Mouse (Mus musculus) brown adipose tissue, adult 24 weeks (tissue): ENCODE data around the gene Gpr153. TPM values are rescaled to one million over a fixed set of nuclear protein-coding genes. Genes with fewer than 3 reads are reported as not detected.

Experiments used
- H3K27ac ChIP-seq: fragments of 200-500 bp; replicated peaks from 2 replicates; pipeline ENCODE4 v1.5.1; 2012; ENCODE audit warnings: low read depth, mild to moderate bottlenecking, low read length
- H3K4me1 ChIP-seq: fragments of 200-500 bp; 2 replicates; pipeline ENCODE4 v1.6.1; 2012; ENCODE audit warnings: low read length, mixed read lengths; ENCODE audit not compliant: control insufficient read depth, insufficient read depth, insufficient read length
- H3K4me3 ChIP-seq: fragments of 200-500 bp; 2 replicates; pipeline ENCODE4 v1.5.1; 2012; ENCODE audit warnings: low read depth, mild to moderate bottlenecking, low read length, moderate library complexity; ENCODE audit not compliant: insufficient read depth
- polyA plus RNA-seq: library from polyadenylated mRNA; stranded (reverse); fragments of >200 nt; gene quantifications from 2 replicates; pipeline ENCODE4 v1.2.4, GENCODE M21; 2012; ENCODE audit not compliant: missing spikeins, insufficient read depth, insufficient read length

Gpr153 gene
- polyA plus RNA-seq, 1 experiment = 4.3 TPM

GRCm38 (mm10) chr4:152272449-152273049 is 1.5 kb upstream of the Gpr153 start:
- Histone ChIP-seq H3K27ac (peak overlapping the region; percentile 26), H3K4me1 (peaks cover 2% of the 10 kb centered on the region; the same call in 1 of the 2 replicates)

DNA sequence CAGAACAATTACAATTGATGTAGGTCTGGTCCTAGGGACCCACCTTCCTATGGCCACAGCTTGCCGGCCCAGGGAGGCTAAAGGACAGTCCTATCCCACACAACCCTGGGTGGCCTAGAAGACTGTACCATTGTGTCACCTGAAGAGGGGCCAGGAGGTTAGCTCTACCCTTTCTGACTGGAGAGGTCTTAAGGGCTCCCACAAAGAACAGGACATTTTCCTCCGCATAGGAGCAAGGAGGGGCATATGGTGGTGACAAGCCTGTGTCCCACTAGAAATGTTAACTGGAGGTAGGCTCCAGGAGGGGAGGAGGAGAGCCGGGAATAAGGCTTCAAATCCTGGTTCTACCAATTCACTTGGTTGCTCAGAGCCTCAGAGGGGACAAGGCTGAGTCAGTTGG is 841 bp upstream of the Gpr153 start:
- Histone ChIP-seq H3K4me1 (no peaks in the 10 kb centered on the region), H3K4me3 (no peak overlapping the region), H3K27ac (peak overlapping the region; percentile 26)

More at GRCm38 (mm10) chr4:152272449-152273049, 1.5 kb upstream of the Gpr153 start:
- H3K4me3 ChIP-seq = no peak overlapping the region

DNA sequence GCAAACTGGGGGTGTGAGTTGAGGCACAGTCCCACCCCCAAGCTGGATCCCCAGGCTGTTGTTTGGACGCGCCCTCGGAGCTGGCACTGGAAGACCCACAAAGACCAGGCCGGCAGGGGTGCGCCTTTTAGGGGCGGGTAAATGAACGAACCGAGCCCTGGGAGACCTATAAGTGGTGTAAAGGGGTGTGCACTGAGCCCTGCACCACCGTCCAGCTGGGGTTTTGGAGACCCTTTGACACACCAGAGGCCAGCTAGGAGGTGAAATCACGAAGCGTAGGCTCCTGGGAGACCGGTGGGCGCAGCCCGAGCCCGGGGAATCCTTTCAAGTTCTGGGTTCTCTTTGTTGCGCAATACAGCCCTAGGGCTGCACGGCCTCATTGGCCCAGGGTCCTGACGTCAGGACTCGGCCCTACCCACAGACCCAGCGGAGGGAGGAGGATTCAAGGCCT is 674 bp downstream of the Gpr153 start:
- Histone ChIP-seq H3K27ac (no peak overlapping the region), H3K4me3 (peak overlapping the region; percentile 51), H3K4me1 (no peaks in the 10 kb centered on the region)

DNA sequence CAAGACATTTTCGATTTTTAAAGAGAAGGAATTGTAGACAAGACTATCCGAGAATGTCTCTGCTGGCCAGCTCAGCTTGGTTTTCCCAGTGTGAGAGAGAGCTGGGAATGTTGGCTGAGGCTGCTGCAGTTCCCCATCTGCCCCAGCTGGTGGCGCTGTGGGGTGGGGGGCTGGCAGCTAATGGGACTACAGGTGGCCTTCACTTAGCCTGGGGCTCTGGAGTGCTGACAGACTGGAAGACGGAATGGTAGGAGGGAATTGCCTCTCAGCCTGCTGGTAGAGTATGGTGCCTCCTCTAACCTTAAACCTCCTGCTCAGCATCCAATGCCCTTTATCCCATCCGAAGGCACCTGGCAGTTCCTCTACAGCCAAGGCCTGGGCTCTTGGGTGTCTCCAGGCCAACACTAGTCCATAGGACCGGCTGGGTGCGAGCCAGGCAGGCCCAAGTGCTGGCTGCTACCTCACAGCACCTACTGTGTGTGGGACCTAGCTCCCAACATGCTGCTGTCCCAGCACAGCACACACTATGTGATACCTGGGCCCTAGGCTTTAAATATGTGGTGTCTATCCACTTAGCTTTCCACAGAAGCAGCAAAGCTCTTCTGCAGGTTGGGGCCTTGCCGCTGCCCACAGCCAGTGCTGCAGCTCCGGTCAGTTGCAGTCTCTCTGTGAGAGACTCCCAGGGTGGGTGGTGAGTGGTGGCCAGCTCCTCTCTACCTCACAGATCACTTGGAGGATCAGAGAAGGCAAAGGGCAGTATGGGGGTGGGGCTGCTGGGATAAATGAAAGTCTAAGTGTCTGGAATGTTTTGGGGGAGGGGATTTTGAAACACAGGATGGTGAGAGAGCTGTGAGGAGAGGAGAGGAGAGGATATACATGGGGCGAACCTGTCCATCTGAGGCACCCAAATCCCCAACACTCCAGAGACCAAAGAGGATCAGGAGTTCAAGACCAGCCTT is 2.6 kb downstream of the Gpr153 start:
- no peak overlapping the region for H3K4me3 ChIP-seq
- H3K4me1 ChIP-seq = no peaks in the 10 kb centered on the region

GRCm38 (mm10) chr4:152277916-152278315 is 3.9 kb downstream of the Gpr153 start:
- H3K4me3 ChIP-seq = no peak overlapping the region
- no peaks in the 10 kb centered on the region for H3K4me1 ChIP-seq
- no peak overlapping the region for H3K27ac ChIP-seq

More for the DNA sequence above, 2.6 kb downstream of the Gpr153 start:
- H3K27ac ChIP-seq = no peak overlapping the region

DNA sequence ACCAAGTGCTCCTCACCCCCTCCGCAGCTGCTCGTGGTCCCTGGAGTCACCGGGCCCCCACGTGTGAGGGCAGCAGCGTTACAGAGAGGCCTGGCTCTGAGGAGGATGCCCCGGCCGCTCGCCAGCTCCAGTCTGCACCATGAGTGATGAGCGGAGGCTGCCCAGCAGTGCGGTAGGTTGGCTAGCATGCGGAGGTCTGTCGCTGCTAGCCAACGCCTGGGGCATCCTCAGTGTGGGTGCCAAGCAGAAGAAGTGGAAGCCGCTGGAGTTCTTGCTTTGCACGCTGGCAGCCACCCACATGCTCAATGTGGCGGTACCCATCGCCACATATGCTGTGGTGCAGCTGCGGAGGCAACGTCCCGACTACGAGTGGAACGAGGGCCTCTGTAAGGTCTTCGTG is 5.0 kb downstream of the Gpr153 start:
- Histone ChIP-seq H3K4me1 (no peaks in the 10 kb centered on the region), H3K27ac (no peak overlapping the region), H3K4me3 (no peak overlapping the region)

GRCm38 (mm10) chr4:152281601-152282000 is 7.6 kb downstream of the Gpr153 start:
- Histone ChIP-seq H3K4me1 (no peaks in the 10 kb centered on the region), H3K4me3 (no peak overlapping the region), H3K27ac (no peak overlapping the region)

DNA sequence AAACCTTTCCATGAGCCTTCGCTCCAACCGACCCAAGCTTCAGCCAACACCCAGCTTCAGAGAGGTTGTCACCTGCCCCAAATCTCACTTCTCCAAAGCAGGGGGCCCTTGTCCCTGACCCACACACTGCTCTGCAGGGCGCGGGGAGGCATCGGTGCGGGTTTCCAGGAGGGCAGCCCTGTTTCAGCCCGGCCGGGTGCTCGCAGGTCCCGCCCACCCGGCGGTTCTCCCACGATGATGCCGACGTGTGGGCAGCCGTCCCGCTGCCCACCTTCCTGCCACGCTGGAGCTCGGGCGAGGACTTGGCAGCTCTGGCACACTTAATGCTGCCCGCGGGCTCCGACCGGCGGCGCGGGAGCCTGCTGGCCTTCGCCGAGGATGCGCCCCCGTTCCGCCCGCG is 8.7 kb downstream of the Gpr153 start:
- Histone ChIP-seq H3K4me1 (no peaks in the 10 kb centered on the region), H3K27ac (no peak overlapping the region), H3K4me3 (peak overlapping the region; percentile 32; the same call in 1 of the 2 replicates)

- Histone ChIP-seq H3K4me3 (peak overlapping the region; percentile 32; the same call in 1 of the 2 replicates), H3K27ac (no peak overlapping the region), H3K4me1 (no peaks in the 10 kb centered on the region)
These were observed 9.3 kb downstream of the Gpr153 start for GRCm38 (mm10) chr4:152283186-152283950.

DNA sequence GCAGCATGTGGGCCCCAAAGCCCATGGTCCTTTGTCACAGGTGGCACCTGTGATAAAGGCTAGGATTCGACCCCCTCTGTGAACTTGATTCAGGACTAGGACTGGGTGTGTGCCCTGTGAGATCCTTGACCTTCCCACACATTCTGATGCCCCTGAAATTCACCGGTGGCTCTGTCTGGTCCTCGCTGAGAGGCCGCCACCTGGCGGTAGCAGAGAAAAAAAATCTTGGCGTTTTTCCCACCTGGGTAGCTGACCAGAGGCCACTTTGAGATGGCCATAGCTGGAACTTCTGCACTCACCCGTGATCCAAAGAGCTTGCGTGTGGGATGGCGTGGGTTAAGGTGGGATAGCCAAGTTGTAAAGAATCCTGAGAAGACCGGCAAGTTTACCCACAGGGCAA is 11.5 kb downstream of the Gpr153 start:
- no peak overlapping the region for H3K27ac ChIP-seq
- H3K4me1 ChIP-seq = no peaks in the 10 kb centered on the region
- H3K4me3 ChIP-seq = no peak overlapping the region

GRCm38 (mm10) chr4:152286183-152286582 is 12.2 kb downstream of the Gpr153 start:
- H3K4me1 ChIP-seq = no peaks in the 10 kb centered on the region
- no peak overlapping the region for H3K27ac ChIP-seq
- H3K4me3 ChIP-seq = no peak overlapping the region

- H3K4me1 ChIP-seq = no peaks in the 10 kb centered on the region
- H3K4me3 ChIP-seq = no peak overlapping the region
- H3K27ac ChIP-seq = no peak overlapping the region
These were observed 12.9 kb downstream of the Gpr153 start for GRCm38 (mm10) chr4:152286887-152287286.

- no peak overlapping the region for H3K4me3 ChIP-seq
- no peak overlapping the region for H3K27ac ChIP-seq
- no peaks in the 10 kb centered on the region for H3K4me1 ChIP-seq
These were observed 13.5 kb downstream of the Gpr153 start for GRCm38 (mm10) chr4:152287317-152288120.

DNA sequence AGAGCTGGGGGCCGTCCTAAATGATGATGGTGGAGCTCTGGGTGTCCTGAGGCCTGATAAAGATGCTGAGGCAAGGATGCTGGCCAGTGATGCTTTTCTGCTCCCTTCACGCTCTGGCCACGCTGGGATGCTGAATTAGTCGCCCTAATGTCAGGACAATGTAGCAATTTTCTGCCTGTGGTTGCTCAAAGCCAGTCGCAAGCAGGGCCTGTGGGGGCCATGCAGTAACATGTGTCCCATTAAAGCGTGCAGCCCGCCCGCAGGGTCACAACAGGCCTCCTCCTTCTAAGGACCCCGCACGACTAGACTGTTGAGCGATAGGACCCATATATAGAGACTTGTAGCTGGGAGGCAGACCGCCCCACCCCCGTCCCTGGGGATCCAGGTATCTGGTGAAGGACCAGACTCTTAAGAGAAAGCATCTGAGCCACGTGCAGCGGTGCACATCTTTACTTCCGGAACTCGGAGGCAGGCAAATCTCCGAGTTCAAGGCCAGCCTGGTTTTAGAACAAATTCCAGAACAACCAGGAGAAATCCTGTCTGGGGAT is 14.4 kb downstream of the Gpr153 start:
- Histone ChIP-seq H3K4me1 (no peaks in the 10 kb centered on the region), H3K4me3 (no peak overlapping the region)

More for the DNA sequence above, 14.4 kb downstream of the Gpr153 start:
- no peak overlapping the region for H3K27ac ChIP-seq
